Mouse (Mus musculus) embryo, embryonic 11 days (tissue): ENCODE results near the gene Lamc1.

Experiments used
- DNase-seq: peaks from one replicate; pipeline ENCODE4 v3.0.0-alpha.2; 2015

Gene Lamc1

GRCm38 (mm10) chr1:153185828-153186803 lies 146.5 kb downstream of the Lamc1 start, which contains the start of gene Lamc2:
TSS of gene Lamc2 (minus strand) at chr1:153186447.
- peak; percentile 60 for DNase-seq

- no peak for DNase-seq
Measured at GRCm38 (mm10) chr1:153180586-153181289, 151.8 kb downstream of the Lamc1 start.

- no peak for DNase-seq
Measured at GRCm38 (mm10) chr1:153180160-153180559, 152.4 kb downstream of the Lamc1 start.

GRCm38 (mm10) chr1:153174801-153175200 lies 157.8 kb downstream of the Lamc1 start:
- no peak for DNase-seq

GRCm38 (mm10) chr1:153173276-153173675 lies 159.3 kb downstream of the Lamc1 start:
- peak; percentile 18 for DNase-seq

GRCm38 (mm10) chr1:153172291-153172731 lies 160.3 kb downstream of the Lamc1 start:
- peak; percentile 54 for DNase-seq

- no peak for DNase-seq
Measured at GRCm38 (mm10) chr1:153171011-153171410, 161.6 kb downstream of the Lamc1 start.
